Mouse (Mus musculus): ENCODE results near the gene Ascc3. TPM values are rescaled to one million over a fixed set of nuclear protein-coding genes. Genes with fewer than 3 reads are reported as not detected.

Ascc3 gene
- polyA plus RNA-seq, 1 experiment from 2014 or later, result 19.6 TPM

- Histone ChIP-seq H3K9me3 (ENCODE audit: control insufficient read depth, low read length) (no peaks in the 10 kb centered on the region), H3K27ac (replicated peaks; ENCODE audit: low read depth, low read length) (no peak overlapping the region), H3K27me3 (ENCODE audit: control insufficient read depth, insufficient read depth, low read length) (no peaks in the 10 kb centered on the region), H3K4me2 (ENCODE audit: low read depth, severe bottlenecking) (no peak overlapping the region), H3K9ac (ENCODE audit: low read length) (no peak overlapping the region), H3K4me1 (ENCODE audit: control insufficient read depth, insufficient read depth, low read length) (no peaks in the 10 kb centered on the region), H3K36me3 (ENCODE audit: control insufficient read depth, insufficient read depth, low read length) (no peaks in the 10 kb centered on the region), H3K4me3 (ENCODE audit: low read depth, low read length) (no peak overlapping the region)
- 85% methylated on average over 3 of the region's 3 CpGs for WGBS
- DNase-seq (ENCODE audit: low spot score) (no peak), ATAC-seq (ENCODE audit: insufficient number of reproducible peaks, low FRiP score, low TSS enrichment, low read depth) (no peak)
Measured at GRCm38 (mm10) chr10:50843363-50843762, 250.9 kb downstream of the Ascc3 start.

- H3K4me3 ChIP-seq (ENCODE audit: low read depth, low read length), result no peak overlapping the region
- ATAC-seq (ENCODE audit: insufficient number of reproducible peaks, low FRiP score, low TSS enrichment, low read depth) (no peak), DNase-seq (ENCODE audit: low spot score) (no peak)
- no peak overlapping the region for H3K9ac ChIP-seq (ENCODE audit: low read length)
- no peak overlapping the region for H3K27ac ChIP-seq (replicated peaks; ENCODE audit: low read depth, low read length)
- no peaks in the 10 kb centered on the region for H3K4me1 ChIP-seq (ENCODE audit: control insufficient read depth, insufficient read depth, low read length)
- H3K27me3 ChIP-seq (ENCODE audit: control insufficient read depth, insufficient read depth, low read length), result no peaks in the 10 kb centered on the region
- H3K9me3 ChIP-seq (ENCODE audit: control insufficient read depth, low read length), result no peaks in the 10 kb centered on the region
- no peak overlapping the region for H3K4me2 ChIP-seq (ENCODE audit: low read depth, severe bottlenecking)
- no peaks in the 10 kb centered on the region for H3K36me3 ChIP-seq (ENCODE audit: control insufficient read depth, insufficient read depth, low read length)
- 63% methylated on average over 4 of the region's 4 CpGs for WGBS
Measured at GRCm38 (mm10) chr10:50868202-50868601, 275.7 kb downstream of the Ascc3 start.

GRCm38 (mm10) chr10:50876952-50877351, 284.5 kb downstream of the Ascc3 start:
- Histone ChIP-seq H3K27ac (replicated peaks; ENCODE audit: low read depth, low read length) (no peak overlapping the region), H3K9me3 (ENCODE audit: control insufficient read depth, low read length) (no peaks in the 10 kb centered on the region), H3K4me1 (ENCODE audit: control insufficient read depth, insufficient read depth, low read length) (no peaks in the 10 kb centered on the region), H3K27me3 (ENCODE audit: control insufficient read depth, insufficient read depth, low read length) (no peaks in the 10 kb centered on the region), H3K36me3 (ENCODE audit: control insufficient read depth, insufficient read depth, low read length) (no peaks in the 10 kb centered on the region), H3K4me3 (ENCODE audit: low read depth, low read length) (no peak overlapping the region), H3K4me2 (ENCODE audit: low read depth, severe bottlenecking) (no peak overlapping the region), H3K9ac (ENCODE audit: low read length) (no peak overlapping the region)
- 86% methylated on average over 5 of the region's 5 CpGs for WGBS
- peak; percentile 10 for DNase-seq (ENCODE audit: low spot score)
- no peak for ATAC-seq (ENCODE audit: insufficient number of reproducible peaks, low FRiP score, low TSS enrichment, low read depth)

- ATAC-seq (ENCODE audit: insufficient number of reproducible peaks, low FRiP score, low TSS enrichment, low read depth), result no peak
- Histone ChIP-seq H3K27me3 (ENCODE audit: control insufficient read depth, insufficient read depth, low read length) (no peaks in the 10 kb centered on the region), H3K36me3 (ENCODE audit: control insufficient read depth, insufficient read depth, low read length) (no peaks in the 10 kb centered on the region), H3K9me3 (ENCODE audit: control insufficient read depth, low read length) (no peaks in the 10 kb centered on the region), H3K27ac (replicated peaks; ENCODE audit: low read depth, low read length) (no peak overlapping the region), H3K4me3 (ENCODE audit: low read depth, low read length) (no peak overlapping the region), H3K4me2 (ENCODE audit: low read depth, severe bottlenecking) (no peak overlapping the region), H3K9ac (ENCODE audit: low read length) (no peak overlapping the region), H3K4me1 (ENCODE audit: control insufficient read depth, insufficient read depth, low read length) (no peaks in the 10 kb centered on the region)
- DNase-seq (ENCODE audit: low spot score), result peak; percentile 24
- WGBS, result 19% methylated on average over 2 of the region's 2 CpGs
Measured at GRCm38 (mm10) chr10:50881476-50882069, 289.1 kb downstream of the Ascc3 start.

GRCm38 (mm10) chr10:50882366-50882765, 289.9 kb downstream of the Ascc3 start:
- WGBS, result 63% methylated on average over 2 of the region's 2 CpGs
- Histone ChIP-seq H3K9me3 (ENCODE audit: control insufficient read depth, low read length) (no peaks in the 10 kb centered on the region), H3K4me2 (ENCODE audit: low read depth, severe bottlenecking) (no peak overlapping the region), H3K4me1 (ENCODE audit: control insufficient read depth, insufficient read depth, low read length) (no peaks in the 10 kb centered on the region), H3K36me3 (ENCODE audit: control insufficient read depth, insufficient read depth, low read length) (no peaks in the 10 kb centered on the region), H3K27ac (replicated peaks; ENCODE audit: low read depth, low read length) (no peak overlapping the region), H3K9ac (ENCODE audit: low read length) (no peak overlapping the region), H3K27me3 (ENCODE audit: control insufficient read depth, insufficient read depth, low read length) (no peaks in the 10 kb centered on the region), H3K4me3 (ENCODE audit: low read depth, low read length) (no peak overlapping the region)
- no peak for ATAC-seq (ENCODE audit: insufficient number of reproducible peaks, low FRiP score, low TSS enrichment, low read depth)
- DNase-seq (ENCODE audit: low spot score), result peak; percentile 7

- Histone ChIP-seq H3K4me2 (ENCODE audit: low read depth, severe bottlenecking) (no peak overlapping the region), H3K27ac (replicated peaks; ENCODE audit: low read depth, low read length) (no peak overlapping the region), H3K27me3 (ENCODE audit: control insufficient read depth, insufficient read depth, low read length) (peaks cover 21% of the 10 kb centered on the region), H3K4me3 (ENCODE audit: low read depth, low read length) (no peak overlapping the region), H3K9ac (ENCODE audit: low read length) (no peak overlapping the region), H3K36me3 (ENCODE audit: control insufficient read depth, insufficient read depth, low read length) (no peaks in the 10 kb centered on the region), H3K4me1 (ENCODE audit: control insufficient read depth, insufficient read depth, low read length) (no peaks in the 10 kb centered on the region), H3K9me3 (ENCODE audit: control insufficient read depth, low read length) (no peaks in the 10 kb centered on the region)
- ATAC-seq (ENCODE audit: insufficient number of reproducible peaks, low FRiP score, low TSS enrichment, low read depth) (no peak), DNase-seq (ENCODE audit: low spot score) (no peak)
- WGBS, result 66% methylated on average over 4 of the region's 4 CpGs
Measured at GRCm38 (mm10) chr10:50886305-50886704, 293.8 kb downstream of the Ascc3 start.

- H3K4me1 ChIP-seq (ENCODE audit: control insufficient read depth, insufficient read depth, low read length), result peaks cover 13% of the 10 kb centered on the region; the same call in 1 of the 2 replicates
- 10% methylated on average over 6 of the region's 6 CpGs for WGBS
- peaks cover 60% of the 10 kb centered on the region for H3K27me3 ChIP-seq (ENCODE audit: control insufficient read depth, insufficient read depth, low read length)
Measured at GRCm38 (mm10) chr10:50890621-50891020, 298.2 kb downstream of the Ascc3 start.

GRCm38 (mm10) chr10:50891876-50892711, 299.6 kb downstream of the Ascc3 start:
- no peaks in the 10 kb centered on the region for H3K9me3 ChIP-seq (ENCODE audit: control insufficient read depth, low read length)
- peaks cover 13% of the 10 kb centered on the region; the same call in 1 of the 2 replicates for H3K4me1 ChIP-seq (ENCODE audit: control insufficient read depth, insufficient read depth, low read length)
- H3K4me2 ChIP-seq (ENCODE audit: low read depth, severe bottlenecking), result peak overlapping the region; percentile 20; the same call in 1 of the 2 replicates
- DNase-seq (ENCODE audit: low spot score) (no peak), ATAC-seq (ENCODE audit: insufficient number of reproducible peaks, low FRiP score, low TSS enrichment, low read depth) (no peak)
- H3K4me3 ChIP-seq (ENCODE audit: low read depth, low read length), result no peak overlapping the region
- H3K9ac ChIP-seq (ENCODE audit: low read length), result no peak overlapping the region
- no peak overlapping the region for H3K27ac ChIP-seq (replicated peaks; ENCODE audit: low read depth, low read length)
- peaks cover 65% of the 10 kb centered on the region for H3K27me3 ChIP-seq (ENCODE audit: control insufficient read depth, insufficient read depth, low read length)
- H3K36me3 ChIP-seq (ENCODE audit: control insufficient read depth, insufficient read depth, low read length), result no peaks in the 10 kb centered on the region
- WGBS, result 0% methylated on average over 26 of the region's 26 CpGs

More at GRCm38 (mm10) chr10:50890621-50891020, 298.2 kb downstream of the Ascc3 start:
- no peak overlapping the region for H3K4me2 ChIP-seq (ENCODE audit: low read depth, severe bottlenecking)
- H3K9me3 ChIP-seq (ENCODE audit: control insufficient read depth, low read length), result no peaks in the 10 kb centered on the region
- ATAC-seq (ENCODE audit: insufficient number of reproducible peaks, low FRiP score, low TSS enrichment, low read depth), result no peak
- H3K27ac ChIP-seq (replicated peaks; ENCODE audit: low read depth, low read length), result no peak overlapping the region
- H3K9ac ChIP-seq (ENCODE audit: low read length), result no peak overlapping the region
- H3K4me3 ChIP-seq (ENCODE audit: low read depth, low read length), result no peak overlapping the region
- no peak for DNase-seq (ENCODE audit: low spot score)
- H3K36me3 ChIP-seq (ENCODE audit: control insufficient read depth, insufficient read depth, low read length), result no peaks in the 10 kb centered on the region
